ENCODE assay signal across 8 mouse cellular contexts in the genomic region with DNA sequence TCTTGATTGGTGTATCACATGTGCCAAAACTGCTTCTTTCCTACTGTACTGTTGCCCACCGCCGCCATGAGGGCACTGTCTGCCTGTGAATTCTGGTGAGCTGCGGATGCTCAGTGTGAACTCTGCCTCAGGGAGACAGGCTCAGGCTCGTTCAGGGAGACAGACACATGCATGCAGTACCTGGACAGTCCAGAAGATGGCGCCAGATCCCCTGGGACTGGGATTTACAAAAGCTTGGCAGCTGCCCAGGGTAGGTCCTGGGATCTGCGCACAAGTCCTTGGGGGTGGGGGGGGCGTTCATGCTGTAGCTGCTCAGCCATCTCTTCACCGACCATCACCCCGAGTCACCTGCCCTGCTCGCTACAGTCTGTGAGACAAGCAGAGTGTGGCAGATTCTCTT.
A peak's percentile ranks its signal among the peaks of the same experiment; 100 is the strongest.
DNase-seq lines count a peak whose midpoint lies in the region; ATAC-seq and TF ChIP-seq lines count a peak whose summit lies in the region.

No protein-coding gene starts in this region.

- H3K9me3 ChIP-seq in ES-Bruce4 (replicated peaks; ENCODE audit: control insufficient read depth, insufficient read depth, low read length, poor library complexity, severe bottlenecking), result no peaks in the 10 kb centered on the region
- no peaks in the 10 kb centered on the region for H3K9me3 ChIP-seq in forebrain, embryonic 10.5 days

- no peak for TF ChIP-seq POLR2A in ES-Bruce4 (IDR thresholded peaks at IDR 0.05; ENCODE audit: insufficient read depth, low read length)

- H3K4me3 ChIP-seq in ES-Bruce4 (ENCODE audit: low read depth, low read length), result no peak overlapping the region
- no peak overlapping the region for H3K4me3 ChIP-seq in forebrain, embryonic 10.5 days

- WGBS in forebrain, embryonic 10.5 days, result 11% methylated on average over 10 of the region's 10 CpGs

- peak; percentile 53 to 59 for ATAC-seq in hematopoietic stem cell, adult 5-6 weeks (replicated peaks in 1 of 2; ENCODE audit: insufficient read depth in 1 of 2, low FRiP score in 2 of 2, low TSS enrichment in 1 of 2, low read depth in 1 of 2, poor library complexity in 2 of 2, severe bottlenecking in 2 of 2)

- peak; percentile 92 for TF ChIP-seq CTCF in ES-Bruce4 (IDR thresholded peaks at IDR 0.05; ENCODE audit: low read depth, low read length)

- no peaks in the 10 kb centered on the region for H3K4me1 ChIP-seq in ES-Bruce4 (ENCODE audit: control insufficient read depth, insufficient read depth, low read length)
- peaks cover 24% of the 10 kb centered on the region for H3K4me1 ChIP-seq in forebrain, embryonic 10.5 days

- peak; percentile 89 for DNase-seq in brain, adult 2 months (ENCODE audit: low read depth, low spot score)
- peak; percentile 89 for DNase-seq in forebrain, embryonic 10.5 days (ENCODE audit: extremely low spot score, low spot score)
- DNase-seq in layer of hippocampus, adult 9-10 months (ENCODE audit: low spot score), result peak; percentile 43
- DNase-seq in lung, postnatal 36 days, result peak; percentile 62
- DNase-seq in right cerebral cortex, adult 2 months (ENCODE audit: low spot score in 2 of 2), result peak; percentile 75
- DNase-seq in urinary bladder, postnatal 4 days (ENCODE audit: low spot score in 2 of 2), result peak; percentile 49 to 82

- H3K27ac ChIP-seq in ES-Bruce4 (ENCODE audit: insufficient read depth, low read length), result no peak overlapping the region
- H3K27ac ChIP-seq in forebrain, embryonic 10.5 days, result peak overlapping the region; percentile 35; the same call in 1 of the 2 replicates

- TF ChIP-seq EP300 in ES-Bruce4 (IDR thresholded peaks at IDR 0.05; ENCODE audit: insufficient read depth, low read depth, low read length), result no peak

- no peaks in the 10 kb centered on the region for H3K27me3 ChIP-seq in ES-Bruce4 (ENCODE audit: control insufficient read depth, insufficient read depth, low read length, poor library complexity, severe bottlenecking)
- H3K27me3 ChIP-seq in forebrain, embryonic 10.5 days (ENCODE audit: poor library complexity, severe bottlenecking), result peaks cover 11% of the 10 kb centered on the region

- no peak overlapping the region for H3K9ac ChIP-seq in ES-Bruce4 (ENCODE audit: low read depth, poor library complexity, severe bottlenecking)

- no peaks in the 10 kb centered on the region for H3K36me3 ChIP-seq in ES-Bruce4 (ENCODE audit: control insufficient read depth, insufficient read depth, low read length, poor library complexity, severe bottlenecking)
- H3K36me3 ChIP-seq in forebrain, embryonic 10.5 days (replicated peaks), result no peaks in the 10 kb centered on the region
